Mouse (Mus musculus) liver, embryonic 16.5 days (tissue): ENCODE measurements around the gene Batf. TPM values are rescaled to one million over a fixed set of nuclear protein-coding genes. Genes with fewer than 3 reads are reported as not detected.
"Not testable (repeated sequence)": the region's sequence is repeated elsewhere in the genome, so short reads cannot be mapped to it uniquely, and the experiment has no call there.

Source experiments
- ATAC-seq: fragments of 200-750 bp; cut with Nextera tagmentation; 2 replicates; pipeline ENCODE4 v1.8.0; 2017; ENCODE audit warnings: low read depth, mild to moderate bottlenecking, moderate number of reproducible peaks, moderate library complexity
- H3K27ac ChIP-seq: fragments of 300-500 bp; sonication (generic); 2 replicates; pipeline ENCODE4 v1.5.1; 2014; ENCODE audit warnings: mild to moderate bottlenecking, low read length
- H3K27me3 ChIP-seq: fragments of 300-500 bp; sonication (generic); 2 replicates; pipeline ENCODE4 v1.6.1; 2014; ENCODE audit warnings: low read depth, low read length, mixed read lengths; ENCODE audit not compliant: control insufficient read depth, insufficient read depth
- H3K36me3 ChIP-seq: fragments of 300-500 bp; sonication (generic); 2 replicates; pipeline ENCODE4 v1.6.1; 2014; ENCODE audit warnings: mild to moderate bottlenecking; ENCODE audit not compliant: control insufficient read depth, insufficient read depth
- H3K4me1 ChIP-seq: fragments of 300-500 bp; sonication (generic); 2 replicates; pipeline ENCODE4 v1.6.1; 2014; ENCODE audit warnings: low read depth, low read length, mixed read lengths; ENCODE audit not compliant: control insufficient read depth
- H3K4me2 ChIP-seq: fragments of 300-500 bp; sonication (generic); 2 replicates; pipeline ENCODE4 v1.6.1; 2014; ENCODE audit warnings: low read depth, low read length, mixed read lengths
- H3K4me3 ChIP-seq: fragments of 300-500 bp; sonication (generic); 2 replicates; pipeline ENCODE4 v1.5.1; 2014; ENCODE audit warnings: low read depth, mild to moderate bottlenecking, low read length
- H3K9ac ChIP-seq: fragments of 300-500 bp; sonication (generic); 2 replicates; pipeline ENCODE4 v1.6.1; 2014; ENCODE audit warnings: low read depth, low read length
- H3K9me3 ChIP-seq: fragments of 300-500 bp; sonication (generic); replicated peaks from 2 replicates; pipeline ENCODE4 v1.6.1; 2016; ENCODE audit warnings: low read length; ENCODE audit not compliant: control insufficient read depth
- whole genome bisulfite sequencing: fragments of 180-500 bp; shearing (Covaris S2); extraction: QIAGEN DNeasy Blood & Tissue Kit; methylation state at CpG from one replicate; pipeline ENCODE4 v1.1.7; 2014; ENCODE audit not compliant: insufficient replicate concordance; 5-methylcytosine and 5-hydroxymethylcytosine counted together
- polyA plus RNA-seq: library from polyadenylated mRNA; unstranded; fragments of >200 nt; fragmentation: Nextera tagmentation; extraction: Ambion mirVana; gene quantifications from 2 replicates; pipeline ENCODE4 v1.2.1, GENCODE M21; 2015

Gene Batf
- polyA plus RNA-seq, 1 experiment from 2014 or later: 2.5 TPM

- H3K4me1 ChIP-seq: no peaks in the 10 kb centered on the region; the same call in 1 of the 2 replicates
- H3K9me3 ChIP-seq: no peaks in the 10 kb centered on the region
- ATAC-seq: no peak
- H3K4me2 ChIP-seq: no peak overlapping the region
- H3K27me3 ChIP-seq: no peaks in the 10 kb centered on the region
- H3K27ac ChIP-seq: peak overlapping the region; percentile 50; the same call in 1 of the 2 replicates
- no peaks in the 10 kb centered on the region for H3K36me3 ChIP-seq
- H3K9ac ChIP-seq: no peak overlapping the region
- WGBS: 22% methylated on average over 10 of the region's 10 CpGs
- no peak overlapping the region for H3K4me3 ChIP-seq
Measured at GRCm38 (mm10) chr12:85647346-85647745, 39.1 kb upstream of the Batf start.

GRCm38 (mm10) chr12:85647955-85648354 is 38.5 kb upstream of the Batf start:
- no peaks in the 10 kb centered on the region; the same call in 1 of the 2 replicates for H3K4me1 ChIP-seq
- no peak overlapping the region for H3K4me3 ChIP-seq
- H3K9me3 ChIP-seq: no peaks in the 10 kb centered on the region
- no peaks in the 10 kb centered on the region for H3K36me3 ChIP-seq
- 23% methylated on average over 1 of the region's 1 CpGs for WGBS
- peak overlapping the region; percentile 50; the same call in 1 of the 2 replicates for H3K27ac ChIP-seq
- H3K27me3 ChIP-seq: no peaks in the 10 kb centered on the region
- no peak overlapping the region for H3K9ac ChIP-seq
- H3K4me2 ChIP-seq: no peak overlapping the region
- ATAC-seq: no peak

- WGBS: 26% methylated on average over 2 of the region's 2 CpGs
- Histone ChIP-seq H3K27ac (no peak overlapping the region; the same call in 1 of the 2 replicates), H3K4me3 (no peak overlapping the region), H3K27me3 (no peaks in the 10 kb centered on the region), H3K36me3 (no peaks in the 10 kb centered on the region), H3K4me2 (no peak overlapping the region), H3K9ac (no peak overlapping the region), H3K9me3 (no peaks in the 10 kb centered on the region), H3K4me1 (no peaks in the 10 kb centered on the region)
- no peak for ATAC-seq
Measured at GRCm38 (mm10) chr12:85659319-85659718, 27.1 kb upstream of the Batf start.

GRCm38 (mm10) chr12:85660855-85661254 is 25.6 kb upstream of the Batf start:
- 62% methylated on average over 12 of the region's 12 CpGs for WGBS

GRCm38 (mm10) chr12:85662232-85662631 is 24.2 kb upstream of the Batf start:
- not testable (repeated sequence) for H3K9ac ChIP-seq, H3K4me2 ChIP-seq, ATAC-seq, H3K9me3 ChIP-seq, H3K27me3 ChIP-seq, H3K36me3 ChIP-seq, H3K27ac ChIP-seq, H3K4me3 ChIP-seq, H3K4me1 ChIP-seq
- 72% methylated on average over 8 of the region's 8 CpGs for WGBS

More at GRCm38 (mm10) chr12:85660855-85661254, 25.6 kb upstream of the Batf start:
- H3K27me3 ChIP-seq: no peaks in the 10 kb centered on the region
- no peak overlapping the region for H3K4me3 ChIP-seq
- no peak overlapping the region for H3K27ac ChIP-seq
- H3K9ac ChIP-seq: no peak overlapping the region
- H3K36me3 ChIP-seq: no peaks in the 10 kb centered on the region
- no peaks in the 10 kb centered on the region for H3K9me3 ChIP-seq
- no peak for ATAC-seq
- no peaks in the 10 kb centered on the region for H3K4me1 ChIP-seq
- H3K4me2 ChIP-seq: no peak overlapping the region

GRCm38 (mm10) chr12:85662896-85663295 is 23.6 kb upstream of the Batf start:
- no peak overlapping the region for H3K4me2 ChIP-seq
- no peak for ATAC-seq

GRCm38 (mm10) chr12:85666112-85666511 is 20.4 kb upstream of the Batf start:
- WGBS: 57% methylated on average over 8 of the region's 8 CpGs
- ATAC-seq: no peak

More at GRCm38 (mm10) chr12:85662896-85663295, 23.6 kb upstream of the Batf start:
- Histone ChIP-seq H3K4me3 (no peak overlapping the region), H3K9me3 (no peaks in the 10 kb centered on the region), H3K4me1 (no peaks in the 10 kb centered on the region), H3K9ac (no peak overlapping the region), H3K27me3 (no peaks in the 10 kb centered on the region), H3K36me3 (no peaks in the 10 kb centered on the region), H3K27ac (no peak overlapping the region)
- 6% methylated on average over 9 of the region's 9 CpGs for WGBS

GRCm38 (mm10) chr12:85667071-85667470 is 19.4 kb upstream of the Batf start:
- H3K36me3 ChIP-seq: no peaks in the 10 kb centered on the region
- no peak overlapping the region for H3K9ac ChIP-seq
- H3K4me1 ChIP-seq: no peaks in the 10 kb centered on the region
- WGBS: 69% methylated on average over 7 of the region's 7 CpGs
- H3K4me2 ChIP-seq: no peak overlapping the region
- no peaks in the 10 kb centered on the region for H3K9me3 ChIP-seq
- no peak for ATAC-seq
- H3K27ac ChIP-seq: no peak overlapping the region
- no peak overlapping the region for H3K4me3 ChIP-seq
- H3K27me3 ChIP-seq: no peaks in the 10 kb centered on the region

More at GRCm38 (mm10) chr12:85666112-85666511, 20.4 kb upstream of the Batf start:
- Histone ChIP-seq H3K27me3 (no peaks in the 10 kb centered on the region), H3K9ac (no peak overlapping the region), H3K9me3 (no peaks in the 10 kb centered on the region), H3K36me3 (no peaks in the 10 kb centered on the region), H3K4me2 (no peak overlapping the region), H3K27ac (no peak overlapping the region), H3K4me3 (no peak overlapping the region), H3K4me1 (no peaks in the 10 kb centered on the region)

GRCm38 (mm10) chr12:85668696-85669095 is 17.8 kb upstream of the Batf start:
- Histone ChIP-seq H3K4me2 (no peak overlapping the region), H3K9ac (no peak overlapping the region), H3K27ac (no peak overlapping the region), H3K9me3 (no peaks in the 10 kb centered on the region), H3K27me3 (no peaks in the 10 kb centered on the region), H3K4me3 (no peak overlapping the region), H3K36me3 (no peaks in the 10 kb centered on the region), H3K4me1 (no peaks in the 10 kb centered on the region)
- ATAC-seq: no peak
- 58% methylated on average over 3 of the region's 3 CpGs for WGBS
